Mouse (Mus musculus) midbrain, embryonic 14.5 days (tissue): ENCODE data around the gene Evx2. TPM values are rescaled to one million over a fixed set of nuclear protein-coding genes. Genes with fewer than 3 reads are reported as not detected.

Source experiments
- ATAC-seq: fragments of 200-750 bp; cut with Nextera tagmentation; 2 replicates; pipeline ENCODE4 v1.8.0; 2017; ENCODE audit warnings: moderate number of reproducible peaks, moderate library complexity; ENCODE audit not compliant: low FRiP score, low TSS enrichment
- DNase-seq: peaks from one replicate; pipeline ENCODE4 v3.0.0-alpha.2; 2015
- H3K27ac ChIP-seq: fragments of 300-500 bp; sonication (generic); replicated peaks from 2 replicates; pipeline ENCODE4 v1.5.1; 2014; ENCODE audit warnings: mild to moderate bottlenecking, low read depth, low read length, moderate library complexity
- H3K27me3 ChIP-seq: fragments of 300-500 bp; sonication (generic); 2 replicates; pipeline ENCODE4 v1.6.1; 2014; ENCODE audit warnings: low read length, control low read depth, mixed read lengths; ENCODE audit not compliant: control insufficient read depth, insufficient read depth
- H3K36me3 ChIP-seq: fragments of 300-500 bp; sonication (generic); 2 replicates; pipeline ENCODE4 v1.6.1; 2014; ENCODE audit warnings: low read length, control low read depth; ENCODE audit not compliant: control insufficient read depth, insufficient read depth
- H3K4me1 ChIP-seq: fragments of 300-500 bp; sonication (generic); 2 replicates; pipeline ENCODE4 v1.6.1; 2014; ENCODE audit warnings: mild to moderate bottlenecking, antibody characterized with exemption, low read length, control low read depth; ENCODE audit not compliant: control insufficient read depth, insufficient read depth
- H3K4me2 ChIP-seq: fragments of 300-500 bp; sonication (generic); 2 replicates; pipeline ENCODE4 v1.6.1; 2014; ENCODE audit warnings: mild to moderate bottlenecking, low read length, moderate library complexity
- H3K4me3 ChIP-seq: fragments of 300-500 bp; sonication (generic); replicated peaks from 2 replicates; pipeline ENCODE4 v1.5.1; 2014; ENCODE audit warnings: low read depth, low read length
- H3K9ac ChIP-seq: fragments of 300-500 bp; sonication (generic); replicated peaks from 2 replicates; pipeline ENCODE4 v1.6.1; 2014; ENCODE audit warnings: mild to moderate bottlenecking, low read length, moderate library complexity
- H3K9me3 ChIP-seq: fragments of 300-500 bp; sonication (generic); 2 replicates; pipeline ENCODE4 v1.6.1; 2016; ENCODE audit warnings: low read length, control low read depth, mixed read lengths; ENCODE audit not compliant: control insufficient read depth
- WGBS: fragments of 180-500 bp; shearing (Covaris S2); extraction: QIAGEN DNeasy Blood & Tissue Kit; methylation state at CpG from one replicate; pipeline ENCODE4 v1.1.7; 2014; 5-methylcytosine and 5-hydroxymethylcytosine counted together
- polyA plus RNA-seq: library from polyadenylated mRNA; unstranded; fragments of >200 nt; fragmentation: Nextera tagmentation; extraction: Ambion mirVana; gene quantifications from 2 replicates; pipeline ENCODE4 v1.2.1, GENCODE M21; 2014

Evx2 gene
- 1.2 and 1.7 TPM in 2 replicates for polyA plus RNA-seq

DNA sequence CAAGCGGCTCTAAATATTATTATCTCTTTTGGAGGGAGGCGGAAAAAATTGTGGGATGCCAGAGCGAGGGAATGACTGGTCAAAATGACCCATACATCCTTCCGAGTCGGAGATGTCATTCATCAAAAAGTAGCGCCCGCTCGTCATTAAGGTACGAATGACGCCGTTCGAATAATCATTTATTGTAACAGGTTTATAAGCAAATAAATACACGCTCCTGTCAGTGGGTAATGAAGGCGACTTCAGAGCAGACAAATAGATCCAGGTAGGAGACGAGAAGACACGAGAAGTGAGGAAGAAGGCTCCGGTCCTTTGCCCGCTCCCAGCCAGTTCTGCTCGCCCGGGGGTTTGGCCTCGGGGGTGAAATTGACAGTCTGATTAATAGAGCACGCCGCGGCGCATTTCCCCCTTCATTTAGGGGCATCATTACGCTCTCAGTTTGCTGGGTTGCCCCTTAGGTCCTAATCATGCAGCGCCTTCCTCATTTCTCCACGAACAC, at the start of gene Evx2:
Gene Evx2 (minus strand): TSS at position 51 of the 499 bp plus-strand sequence.
- H3K9ac ChIP-seq: peak within 1 kb of the TSS; percentile 37; the same call in 1 of the 2 replicates
- WGBS: 1% methylated on average over 28 of the region's 28 CpGs
- H3K36me3 ChIP-seq: no peaks in the 10 kb centered on the region
- no peaks in the 10 kb centered on the region for H3K9me3 ChIP-seq
- no peak for ATAC-seq
- H3K4me3 ChIP-seq: peak within 1 kb of the TSS; percentile 22
- peak within 1 kb of the TSS; percentile 12; the same call in 1 of the 2 replicates for H3K4me2 ChIP-seq
- peak; percentile 38 for DNase-seq
- peaks cover 3% of the 10 kb centered on the region; the same call in 1 of the 2 replicates for H3K4me1 ChIP-seq
- H3K27me3 ChIP-seq: peaks cover 94% of the 10 kb centered on the region
- H3K27ac ChIP-seq: peak within 1 kb of the TSS; percentile 67

DNA sequence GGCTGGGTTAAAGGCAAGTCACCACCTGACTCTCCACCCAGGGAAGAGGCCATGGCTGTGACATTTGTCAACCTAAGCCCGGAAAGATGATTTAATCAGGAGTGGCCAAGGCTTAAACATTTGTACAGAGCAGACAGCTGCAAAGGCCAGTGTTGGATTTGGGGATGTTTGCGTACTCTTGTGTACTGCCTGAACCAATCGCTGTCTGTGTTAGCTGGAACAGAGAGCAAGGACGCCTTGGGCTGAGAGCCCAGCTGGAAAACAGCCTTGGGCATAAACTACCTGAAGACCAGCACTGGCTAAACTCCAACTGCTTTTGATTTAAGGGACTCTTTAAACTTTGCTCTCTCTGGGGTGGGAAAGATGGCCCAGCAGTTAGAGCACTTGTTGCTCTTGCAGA, 49.3 kb upstream of the Evx2 start:
- H3K9ac ChIP-seq: no peak overlapping the region
- H3K27me3 ChIP-seq: peaks cover 96% of the 10 kb centered on the region
- no peak for DNase-seq
- H3K4me1 ChIP-seq: 0 out of 2 replicates have a peak, but pooled peaks cover 4% of the 10 kb centered on the region
- no peak overlapping the region for H3K4me3 ChIP-seq
- H3K27ac ChIP-seq: no peak overlapping the region
- H3K4me2 ChIP-seq: no peak overlapping the region
- no peaks in the 10 kb centered on the region for H3K9me3 ChIP-seq
- ATAC-seq: no peak
- 2% methylated on average over 4 of the region's 4 CpGs for whole genome bisulfite sequencing
- no peaks in the 10 kb centered on the region for H3K36me3 ChIP-seq

- ATAC-seq (no peak), DNase-seq (no peak)
- H3K4me2 ChIP-seq: no peak overlapping the region
- no peaks in the 10 kb centered on the region for H3K36me3 ChIP-seq
- H3K9ac ChIP-seq: no peak overlapping the region
- H3K9me3 ChIP-seq: no peaks in the 10 kb centered on the region
- peaks cover 96% of the 10 kb centered on the region for H3K27me3 ChIP-seq
- 0 out of 2 replicates have a peak, but pooled peaks cover 4% of the 10 kb centered on the region for H3K4me1 ChIP-seq
- WGBS: 7% methylated on average over 7 of the region's 7 CpGs
- H3K4me3 ChIP-seq: no peak overlapping the region
- no peak overlapping the region for H3K27ac ChIP-seq
Measured at GRCm38 (mm10) chr2:74707599-74707998, 48.2 kb upstream of the Evx2 start.

DNA sequence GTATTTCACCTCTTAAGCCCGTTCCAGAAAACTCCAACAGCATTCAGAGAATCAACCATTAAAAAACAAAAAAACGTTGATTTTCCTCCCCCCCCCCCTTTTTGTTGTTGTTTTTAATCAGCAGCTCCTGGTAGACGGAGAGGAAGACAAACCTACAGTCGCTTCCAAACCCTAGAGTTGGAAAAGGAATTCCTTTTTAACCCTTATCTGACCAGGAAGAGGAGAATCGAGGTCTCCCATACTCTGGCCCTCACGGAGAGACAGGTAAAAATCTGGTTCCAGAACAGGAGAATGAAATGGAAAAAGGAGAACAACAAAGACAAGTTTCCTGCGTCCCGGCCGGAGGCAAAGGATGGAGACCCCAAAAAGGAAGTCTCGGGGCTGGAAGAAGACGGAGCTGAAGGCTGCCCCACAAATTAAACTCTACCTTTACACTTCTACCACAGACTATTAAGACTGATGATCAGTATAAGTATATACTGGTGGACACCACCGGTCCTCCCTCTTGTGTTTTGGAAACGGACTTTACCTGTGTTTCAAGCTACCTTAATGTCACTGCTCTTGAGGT, 47.1 kb upstream of the Evx2 start:
- DNase-seq (no peak), ATAC-seq (no peak)
- H3K27me3 ChIP-seq: peaks cover 94% of the 10 kb centered on the region
- no peak overlapping the region for H3K4me3 ChIP-seq
- 2% methylated on average over 13 of the region's 13 CpGs for WGBS
- H3K27ac ChIP-seq: no peak overlapping the region
- no peaks in the 10 kb centered on the region for H3K9me3 ChIP-seq
- no peak overlapping the region for H3K4me2 ChIP-seq
- H3K4me1 ChIP-seq: no peaks in the 10 kb centered on the region
- H3K9ac ChIP-seq: no peak overlapping the region
- no peaks in the 10 kb centered on the region for H3K36me3 ChIP-seq

DNA sequence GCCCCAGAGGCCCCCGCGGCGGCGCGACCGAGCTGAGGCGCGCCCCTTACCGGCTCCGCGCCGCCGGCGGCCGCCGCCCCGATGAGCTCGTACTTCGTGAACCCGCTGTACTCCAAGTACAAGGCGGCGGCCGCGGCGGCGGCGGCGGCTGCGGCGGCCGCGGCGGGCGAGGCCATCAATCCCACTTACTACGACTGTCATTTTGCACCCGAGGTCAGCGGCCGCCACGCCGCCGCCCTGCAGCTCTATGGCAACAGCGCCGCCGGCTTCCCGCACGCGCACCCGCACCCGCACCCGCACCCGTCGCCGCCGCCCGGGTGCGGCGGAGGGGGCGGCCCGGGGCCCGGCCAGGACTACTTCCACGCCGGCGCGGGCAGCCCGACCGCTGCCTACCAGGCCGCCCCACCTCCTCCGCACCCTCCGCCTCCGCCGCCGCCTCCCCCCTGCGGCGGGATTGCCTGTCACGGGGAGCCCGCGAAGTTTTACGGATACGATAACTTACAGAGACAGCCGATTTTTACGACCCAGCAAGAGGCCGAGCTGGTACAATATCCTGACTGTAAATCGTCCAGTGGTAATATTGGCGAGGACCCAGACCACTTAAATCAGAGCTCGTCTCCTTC, 46.2 kb upstream of the Evx2 start:
- Histone ChIP-seq H3K36me3 (no peaks in the 10 kb centered on the region), H3K4me1 (no peaks in the 10 kb centered on the region), H3K9me3 (no peaks in the 10 kb centered on the region), H3K27me3 (peaks cover 94% of the 10 kb centered on the region), H3K9ac (no peak overlapping the region), H3K4me3 (peak overlapping the region; percentile 24), H3K27ac (no peak overlapping the region), H3K4me2 (peak overlapping the region; percentile 51)
- ATAC-seq (no peak), DNase-seq (no peak)
- WGBS: under 1% methylated on average over 69 of the region's 85 CpGs

- H3K27ac ChIP-seq: no peak overlapping the region
- H3K9ac ChIP-seq: no peak overlapping the region
- H3K4me1 ChIP-seq: no peaks in the 10 kb centered on the region
- ATAC-seq (no peak), DNase-seq (no peak)
- under 1% methylated on average over 62 of the region's 66 CpGs for WGBS
- H3K36me3 ChIP-seq: no peaks in the 10 kb centered on the region
- H3K9me3 ChIP-seq: no peaks in the 10 kb centered on the region
- peak overlapping the region; percentile 24 for H3K4me3 ChIP-seq
- peak overlapping the region; percentile 51 for H3K4me2 ChIP-seq
- peaks cover 94% of the 10 kb centered on the region for H3K27me3 ChIP-seq
Measured at GRCm38 (mm10) chr2:74704999-74705466, 45.7 kb upstream of the Evx2 start.

- H3K9ac ChIP-seq: no peak within 1 kb of the TSS
- no peaks in the 10 kb centered on the region for H3K36me3 ChIP-seq
- H3K27ac ChIP-seq: no peak within 1 kb of the TSS
- no peaks in the 10 kb centered on the region for H3K4me1 ChIP-seq
- no peak for ATAC-seq
- no peak for DNase-seq
- H3K27me3 ChIP-seq: peaks cover 95% of the 10 kb centered on the region
- H3K4me3 ChIP-seq: peak within 1 kb of the TSS; percentile 24
- WGBS: under 1% methylated on average over 48 of the region's 52 CpGs
- H3K4me2 ChIP-seq: peak within 1 kb of the TSS; percentile 51
- no peaks in the 10 kb centered on the region for H3K9me3 ChIP-seq
Measured at GRCm38 (mm10) chr2:74704393-74704998, 45.1 kb upstream of the Evx2 start, which contains the start of gene Hoxd8. Gene Hoxd8, plus strand, starts transcription at chr2:74704615.

GRCm38 (mm10) chr2:74703720-74704392, 44.5 kb upstream of the Evx2 start:
- ATAC-seq (no peak), DNase-seq (no peak)
- WGBS: 1% methylated on average over 26 of the region's 26 CpGs
- H3K27ac ChIP-seq: no peak overlapping the region
- peaks cover 95% of the 10 kb centered on the region for H3K27me3 ChIP-seq
- no peak overlapping the region for H3K4me2 ChIP-seq
- no peaks in the 10 kb centered on the region for H3K4me1 ChIP-seq
- H3K36me3 ChIP-seq: no peaks in the 10 kb centered on the region
- no peak overlapping the region for H3K9ac ChIP-seq
- H3K9me3 ChIP-seq: no peaks in the 10 kb centered on the region
- no peak overlapping the region for H3K4me3 ChIP-seq
